Mouse (Mus musculus) embryonic fibroblast, embryonic 13.5 days (primary cell): ENCODE data around the gene Sacs.

Experiments used
- CTCF ChIP-seq: IDR thresholded peaks from 2 replicates; pipeline ENCODE4 v1.5.1; 2011; ENCODE audit warnings: mild to moderate bottlenecking, control low read depth, low read length, moderate library complexity, borderline replicate concordance; ENCODE audit not compliant: insufficient read depth
- POLR2A ChIP-seq: IDR thresholded peaks from 2 replicates; pipeline ENCODE4 v1.6.1; 2011; ENCODE audit warnings: low read depth, mild to moderate bottlenecking, control low read depth, low read length, moderate library complexity

GRCm38 (mm10) chr14:61125201-61125600, 13.1 kb upstream of the Sacs start:
- no peak for TF ChIP-seq POLR2A
- TF ChIP-seq CTCF: no peak
